9 mouse cellular contexts compared by ENCODE assay signal in genomic region chr7:127815954-127816821, GRCm38 (mm10). TPM values are rescaled to one million over a fixed set of nuclear protein-coding genes. Genes with fewer than 3 reads are reported as not detected.
DNase-seq lines count a peak whose midpoint lies in the region; ATAC-seq and TF ChIP-seq lines count a peak whose summit lies in the region.
"Had no signal": no experiment of that assay in that cellular context is flagged by ENCODE, and none has a peak within 500 bp of the region (broad histone marks: within the 10 kb centered on the region; RNA-seq: fewer than 3 reads in every experiment).

No protein-coding gene starts in this region.

- DNase-seq in embryo, embryonic 10 days (ENCODE audit: low spot score) = peak; percentile 19
- DNase-seq in embryo, embryonic 9.5 days (ENCODE audit: extremely low spot score) = no peak
- no peak for DNase-seq in embryonic facial prominence, embryonic 10.5 days (ENCODE audit: low spot score)
- peak; percentile 60 to 84 for DNase-seq in layer of hippocampus, adult 8-10 months (ENCODE audit: low spot score in 2 of 2)
- peak; percentile 35 to 38 for DNase-seq in thymus, adult 18-20 months

- no peaks in the 10 kb centered on the region for H3K9me3 ChIP-seq in E14TG2a.4 (ENCODE audit: low read length)
- no peaks in the 10 kb centered on the region for H3K9me3 ChIP-seq in embryonic facial prominence, embryonic 10.5 days
- H3K9me3 ChIP-seq in heart, embryonic 16.5 days (replicated peaks; ENCODE audit: control insufficient read depth, low read length) = no peaks in the 10 kb centered on the region
- no peaks in the 10 kb centered on the region for H3K9me3 ChIP-seq in lung, embryonic 16.5 days (ENCODE audit: control insufficient read depth, low read length)
- H3K9me3 ChIP-seq: limb, embryonic 12.5 days had no signal

- peaks cover 46% of the 10 kb centered on the region for H3K4me1 ChIP-seq in E14TG2a.4 (replicated peaks; ENCODE audit: low read depth, low read length)
- peaks cover 12% of the 10 kb centered on the region for H3K4me1 ChIP-seq in embryonic facial prominence, embryonic 10.5 days
- H3K4me1 ChIP-seq in heart, embryonic 16.5 days (ENCODE audit: control insufficient read depth, insufficient read depth, low read length) = peaks cover 18% of the 10 kb centered on the region
- H3K4me1 ChIP-seq in lung, embryonic 16.5 days (replicated peaks; ENCODE audit: control insufficient read depth, insufficient read depth, low read length) = peaks cover 3% of the 10 kb centered on the region; the same call in 1 of the 2 replicates
- H3K4me1 ChIP-seq: limb, embryonic 12.5 days had no signal

- H3K4me2 ChIP-seq in heart, embryonic 16.5 days (ENCODE audit: low read depth, low read length) = no peak overlapping the region
- no peak overlapping the region for H3K4me2 ChIP-seq in lung, embryonic 16.5 days (ENCODE audit: low read depth, low read length)
- H3K4me2 ChIP-seq: limb, embryonic 12.5 days had no signal

- ATAC-seq in heart, embryonic 16.5 days (replicated peaks; ENCODE audit: extremely low read depth, insufficient read depth, low FRiP score) = peak; percentile 23; the same call in 1 of the 2 replicates
- ATAC-seq in lung, embryonic 16.5 days (ENCODE audit: low read depth) = peak; percentile 54

- H3K27ac ChIP-seq in embryonic facial prominence, embryonic 10.5 days (replicated peaks) = 0 out of 2 replicates have a peak overlapping the region, but pooled peaks have one; percentile 37
- no peak overlapping the region for H3K27ac ChIP-seq in heart, embryonic 16.5 days (ENCODE audit: low read length)
- H3K27ac ChIP-seq in lung, embryonic 16.5 days (ENCODE audit: low read length) = peak overlapping the region; percentile 17; the same call in 1 of the 2 replicates
- H3K27ac ChIP-seq: limb, embryonic 12.5 days had no signal

- H3K4me3 ChIP-seq in E14TG2a.4 (replicated peaks; ENCODE audit: low read length) = peak overlapping the region; percentile 50
- no peak overlapping the region for H3K4me3 ChIP-seq in embryonic facial prominence, embryonic 10.5 days
- no peak overlapping the region for H3K4me3 ChIP-seq in heart, embryonic 16.5 days (ENCODE audit: low read length)
- no peak overlapping the region for H3K4me3 ChIP-seq in lung, embryonic 16.5 days (ENCODE audit: low read length)
- H3K4me3 ChIP-seq: limb, embryonic 12.5 days had no signal

- 65% methylated on average over 15 of the region's 15 CpGs for WGBS in embryonic facial prominence, embryonic 10.5 days
- 50% methylated on average over 15 of the region's 15 CpGs for WGBS in heart, embryonic 16.5 days
- 53% methylated on average over 15 of the region's 15 CpGs for WGBS in lung, embryonic 16.5 days

- peaks cover 32% of the 10 kb centered on the region for H3K27me3 ChIP-seq in E14TG2a.4 (ENCODE audit: insufficient read depth, low read length)
- H3K27me3 ChIP-seq in embryonic facial prominence, embryonic 10.5 days (replicated peaks; ENCODE audit: low read depth, poor library complexity, severe bottlenecking) = no peaks in the 10 kb centered on the region
- no peaks in the 10 kb centered on the region for H3K27me3 ChIP-seq in heart, embryonic 16.5 days (ENCODE audit: control insufficient read depth, insufficient read depth, low read length)
- no peaks in the 10 kb centered on the region for H3K27me3 ChIP-seq in lung, embryonic 16.5 days (ENCODE audit: control insufficient read depth, insufficient read depth, low read depth, low read length)
- H3K27me3 ChIP-seq: limb, embryonic 12.5 days had no signal

- no peak overlapping the region; the same call in 1 of the 2 replicates for H3K9ac ChIP-seq in heart, embryonic 16.5 days (ENCODE audit: low read length)
- no peak overlapping the region; the same call in 1 of the 2 replicates for H3K9ac ChIP-seq in lung, embryonic 16.5 days (ENCODE audit: low read length)
- H3K9ac ChIP-seq: limb, embryonic 12.5 days had no signal

- TF ChIP-seq CTCF in E14TG2a.4 (conservative IDR thresholded peaks at IDR 0.05; ENCODE audit: low read length) = no peak

- no peaks in the 10 kb centered on the region for H3K36me3 ChIP-seq in E14TG2a.4 (ENCODE audit: insufficient read depth, low read length)
- peaks cover 44% of the 10 kb centered on the region for H3K36me3 ChIP-seq in embryonic facial prominence, embryonic 10.5 days (replicated peaks)
- no peaks in the 10 kb centered on the region for H3K36me3 ChIP-seq in heart, embryonic 16.5 days (ENCODE audit: control insufficient read depth, insufficient read depth)
- no peaks in the 10 kb centered on the region for H3K36me3 ChIP-seq in lung, embryonic 16.5 days (ENCODE audit: control insufficient read depth, insufficient read depth, low read length)

RNA-seq across cellular contexts. Expression of gene Stx4a, which starts 7.9 kb away (rescaled TPM):
- 22.5 and 29.3 TPM in 2 replicates for polyA plus RNA-seq in embryonic facial prominence, embryonic 10.5 days (2016; fragmentation: Nextera tagmentation; extraction: Ambion mirVana)
- 50.3 and 53.7 TPM in 2 replicates for polyA plus RNA-seq in heart, embryonic 16.5 days (2015; fragmentation: Nextera tagmentation; extraction: Ambion mirVana)
- 10 to 100 TPM; 61.0 to 86.0 (median 77.0) TPM for total RNA-seq in layer of hippocampus, adult 8-10 months (2022)
- polyA plus RNA-seq in lung, embryonic 16.5 days (2015; fragmentation: Nextera tagmentation; extraction: Ambion mirVana) = 44.5 and 45.1 TPM in 2 replicates

RNA-seq across cellular contexts. Expression of gene Stx1b, which starts 8.2 kb away (rescaled TPM):
- polyA plus RNA-seq in embryonic facial prominence, embryonic 10.5 days (2016; fragmentation: Nextera tagmentation; extraction: Ambion mirVana) = 4.7 and 6.5 TPM in 2 replicates
- polyA plus RNA-seq in heart, embryonic 16.5 days (2015; fragmentation: Nextera tagmentation; extraction: Ambion mirVana) = 1.0 and 1.3 TPM in 2 replicates
- 100 to 1,000 TPM; 344 to 361 (median 348) TPM for total RNA-seq in layer of hippocampus, adult 8-10 months (2022)
- 1.1 and 1.3 TPM in 2 replicates for polyA plus RNA-seq in lung, embryonic 16.5 days (2015; fragmentation: Nextera tagmentation; extraction: Ambion mirVana)

RNA-seq across cellular contexts. Expression of gene Hsd3b7, which starts 15.8 kb away (rescaled TPM):
- 6.8 and 8.0 TPM in 2 replicates for polyA plus RNA-seq in embryonic facial prominence, embryonic 10.5 days (2016; fragmentation: Nextera tagmentation; extraction: Ambion mirVana)
- polyA plus RNA-seq in heart, embryonic 16.5 days (2015; fragmentation: Nextera tagmentation; extraction: Ambion mirVana) = 24.5 and 24.9 TPM in 2 replicates
- total RNA-seq in layer of hippocampus, adult 8-10 months (2022) = 10 to 100 TPM in 2 of 4 experiments, 1 to 10 TPM in 2; 4.8 to 12.2 (median 10.7) TPM
- 27.5 and 32.1 TPM in 2 replicates for polyA plus RNA-seq in lung, embryonic 16.5 days (2015; fragmentation: Nextera tagmentation; extraction: Ambion mirVana)

RNA-seq across cellular contexts. Expression of gene Gm49388, which starts 30.8 kb away (rescaled TPM):
- polyA plus RNA-seq in embryonic facial prominence, embryonic 10.5 days (2016; fragmentation: Nextera tagmentation; extraction: Ambion mirVana) = not detected in 2 replicates
- polyA plus RNA-seq in heart, embryonic 16.5 days (2015; fragmentation: Nextera tagmentation; extraction: Ambion mirVana) = not detected in 2 replicates
- 1 to 10 TPM; 2.0 to 5.7 (median 2.3) TPM for total RNA-seq in layer of hippocampus, adult 8-10 months (2022)
- polyA plus RNA-seq in lung, embryonic 16.5 days (2015; fragmentation: Nextera tagmentation; extraction: Ambion mirVana) = not detected in 2 replicates
- polyA plus RNA-seq: limb, embryonic 12.5 days had no signal

RNA-seq across cellular contexts. Expression of gene Setd1a, which starts 39.7 kb away (rescaled TPM):
- polyA plus RNA-seq in embryonic facial prominence, embryonic 10.5 days (2016; fragmentation: Nextera tagmentation; extraction: Ambion mirVana) = 14.7 and 15.2 TPM in 2 replicates
- 10.3 and 12.3 TPM in 2 replicates for polyA plus RNA-seq in heart, embryonic 16.5 days (2015; fragmentation: Nextera tagmentation; extraction: Ambion mirVana)
- total RNA-seq in layer of hippocampus, adult 8-10 months (2022) = 10 to 100 TPM; 46.6 to 56.4 (median 48.7) TPM
- 13.8 and 18.1 TPM in 2 replicates for polyA plus RNA-seq in lung, embryonic 16.5 days (2015; fragmentation: Nextera tagmentation; extraction: Ambion mirVana)

Comparison
In these comparisons a context has a peak if more than half of its experiments do, and no peak if none do; other contexts are left out.
1. DNase-seq: peak in embryo, embryonic 10 days (single experiment), layer of hippocampus, adult 8-10 months (2 of 2) and thymus, adult 18-20 months (2 of 2); none in embryo, embryonic 9.5 days (single experiment) and embryonic facial prominence, embryonic 10.5 days (single experiment).